ENCODE assay signal across 11 mouse cellular contexts in genomic region chr15:100188542-100188941, GRCm38 (mm10). TPM values are rescaled to one million over a fixed set of nuclear protein-coding genes. Genes with fewer than 3 reads are reported as not detected.
DNase-seq lines count a peak whose midpoint lies in the region; ATAC-seq lines count a peak whose summit lies in the region.
"Had no signal": no experiment of that assay in that cellular context is flagged by ENCODE, and none has a peak within 500 bp of the region (broad histone marks: within the 10 kb centered on the region; RNA-seq: fewer than 3 reads in every experiment).

No protein-coding gene starts in this region.

- H3K4me2 ChIP-seq in hindbrain, embryonic 11.5 days (replicated peaks; ENCODE audit: low read depth, low read length): no peak overlapping the region
- no peak overlapping the region for H3K4me2 ChIP-seq in hindbrain, embryonic 13.5 days
- no peak overlapping the region for H3K4me2 ChIP-seq in stomach, embryonic 15.5 days
- H3K4me2 ChIP-seq: liver, embryonic 11.5 days had no signal

- peaks cover 13% of the 10 kb centered on the region; the same call in 1 of the 2 replicates for H3K36me3 ChIP-seq in hindbrain, embryonic 11.5 days (ENCODE audit: control insufficient read depth, insufficient read depth, low read length)
- peaks cover 95% of the 10 kb centered on the region for H3K36me3 ChIP-seq in hindbrain, embryonic 13.5 days
- peaks cover 29% of the 10 kb centered on the region for H3K36me3 ChIP-seq in stomach, embryonic 15.5 days

- H3K27me3 ChIP-seq in hindbrain, embryonic 11.5 days (ENCODE audit: control insufficient read depth, insufficient read depth, low read length): no peaks in the 10 kb centered on the region
- H3K27me3 ChIP-seq in hindbrain, embryonic 13.5 days: no peaks in the 10 kb centered on the region
- no peaks in the 10 kb centered on the region for H3K27me3 ChIP-seq in stomach, embryonic 15.5 days (replicated peaks)

- H3K4me3 ChIP-seq in hindbrain, embryonic 11.5 days (ENCODE audit: low read depth, low read length): no peak overlapping the region
- no peak overlapping the region for H3K4me3 ChIP-seq in hindbrain, embryonic 13.5 days
- H3K4me3 ChIP-seq in stomach, embryonic 15.5 days (replicated peaks): no peak overlapping the region

- H3K9ac ChIP-seq in hindbrain, embryonic 11.5 days (ENCODE audit: low read depth, low read length): no peak overlapping the region
- H3K9ac ChIP-seq in hindbrain, embryonic 13.5 days: no peak overlapping the region
- no peak overlapping the region for H3K9ac ChIP-seq in stomach, embryonic 15.5 days

- H3K4me1 ChIP-seq in hindbrain, embryonic 11.5 days (replicated peaks; ENCODE audit: control insufficient read depth, insufficient read depth, low read length): no peaks in the 10 kb centered on the region
- no peaks in the 10 kb centered on the region for H3K4me1 ChIP-seq in hindbrain, embryonic 13.5 days (replicated peaks)
- H3K4me1 ChIP-seq in stomach, embryonic 15.5 days: peaks cover 6% of the 10 kb centered on the region; the same call in 1 of the 2 replicates

- H3K27ac ChIP-seq in hindbrain, embryonic 11.5 days (ENCODE audit: low read depth, low read length): no peak overlapping the region
- no peak overlapping the region for H3K27ac ChIP-seq in hindbrain, embryonic 13.5 days
- H3K27ac ChIP-seq in stomach, embryonic 15.5 days: peak overlapping the region; percentile 42

- WGBS in hindbrain, embryonic 11.5 days: 92% methylated on average over 5 of the region's 5 CpGs
- 86% methylated on average over 5 of the region's 5 CpGs for WGBS in hindbrain, embryonic 13.5 days
- 62% methylated on average over 5 of the region's 5 CpGs for WGBS in stomach, embryonic 15.5 days

- no peak for ATAC-seq in hindbrain, embryonic 11.5 days (ENCODE audit: low FRiP score)
- no peak for ATAC-seq in hindbrain, embryonic 13.5 days (ENCODE audit: low FRiP score)
- ATAC-seq in stomach, embryonic 15.5 days (ENCODE audit: insufficient read depth, low FRiP score, low read depth): no peak

- intact Hi-C loops in heart, postnatal 36 days (cut with DNase I): loop anchor here (5.0 kb wide), 1 partner anchor 151 kb away; the partner anchor contains the start of gene Dip2b

- DNase-seq in hindbrain, embryonic 11.5 days (ENCODE audit: low spot score): peak; percentile 39
- peak; percentile 28 for DNase-seq in lung, postnatal 36 days
- DNase-seq in lung, postnatal 10 days: no peak
- peak; percentile 5 for DNase-seq in c-Kit-positive CD71-positive TER-119-positive erythroid progenitor cells, embryonic 14.5 days (ENCODE audit: low spot score)
- no peak for DNase-seq in heart, postnatal 36 days
- DNase-seq in cerebellum, postnatal 36 days: no peak
- DNase-seq: gastrocnemius, postnatal 14 days; thymus, adult 18-20 months had no signal

- H3K9me3 ChIP-seq in hindbrain, embryonic 11.5 days (ENCODE audit: control insufficient read depth, low read length): no peaks in the 10 kb centered on the region
- H3K9me3 ChIP-seq in hindbrain, embryonic 13.5 days: no peaks in the 10 kb centered on the region
- H3K9me3 ChIP-seq in stomach, embryonic 15.5 days: no peaks in the 10 kb centered on the region

RNA-seq across cellular contexts. Expression of gene Atf1, which starts 39.1 kb away (rescaled TPM):
- polyA plus RNA-seq in hindbrain, embryonic 11.5 days (2014; fragmentation: Nextera tagmentation; extraction: Ambion mirVana): 27.7 and 35.5 TPM in 2 replicates
- polyA plus RNA-seq in hindbrain, embryonic 13.5 days (2015; fragmentation: Nextera tagmentation; extraction: Ambion mirVana): 17.5 and 17.7 TPM in 2 replicates
- polyA plus RNA-seq in stomach, embryonic 15.5 days (2015; fragmentation: Nextera tagmentation; extraction: Ambion mirVana): 46.9 and 52.6 TPM in 2 replicates
- 10 to 100 TPM; 40.5 to 53.9 TPM for total RNA-seq in heart, postnatal 36 days (2021)

Comparison
In these comparisons a context has a peak if more than half of its experiments do, and no peak if none do; other contexts are left out.
1. DNase-seq: peak in hindbrain, embryonic 11.5 days (single experiment), lung, postnatal 36 days (single experiment) and c-Kit-positive CD71-positive TER-119-positive erythroid progenitor cells, embryonic 14.5 days (single experiment); none in lung, postnatal 10 days (single experiment), heart, postnatal 36 days (0 of 2) and cerebellum, postnatal 36 days (0 of 2).